Mouse (Mus musculus): ENCODE results near the gene Patj.
"Not testable (repeated sequence)": the region's sequence is repeated elsewhere in the genome, so short reads cannot be mapped to it uniquely, and the experiment has no call there.

Gene Patj

DNA sequence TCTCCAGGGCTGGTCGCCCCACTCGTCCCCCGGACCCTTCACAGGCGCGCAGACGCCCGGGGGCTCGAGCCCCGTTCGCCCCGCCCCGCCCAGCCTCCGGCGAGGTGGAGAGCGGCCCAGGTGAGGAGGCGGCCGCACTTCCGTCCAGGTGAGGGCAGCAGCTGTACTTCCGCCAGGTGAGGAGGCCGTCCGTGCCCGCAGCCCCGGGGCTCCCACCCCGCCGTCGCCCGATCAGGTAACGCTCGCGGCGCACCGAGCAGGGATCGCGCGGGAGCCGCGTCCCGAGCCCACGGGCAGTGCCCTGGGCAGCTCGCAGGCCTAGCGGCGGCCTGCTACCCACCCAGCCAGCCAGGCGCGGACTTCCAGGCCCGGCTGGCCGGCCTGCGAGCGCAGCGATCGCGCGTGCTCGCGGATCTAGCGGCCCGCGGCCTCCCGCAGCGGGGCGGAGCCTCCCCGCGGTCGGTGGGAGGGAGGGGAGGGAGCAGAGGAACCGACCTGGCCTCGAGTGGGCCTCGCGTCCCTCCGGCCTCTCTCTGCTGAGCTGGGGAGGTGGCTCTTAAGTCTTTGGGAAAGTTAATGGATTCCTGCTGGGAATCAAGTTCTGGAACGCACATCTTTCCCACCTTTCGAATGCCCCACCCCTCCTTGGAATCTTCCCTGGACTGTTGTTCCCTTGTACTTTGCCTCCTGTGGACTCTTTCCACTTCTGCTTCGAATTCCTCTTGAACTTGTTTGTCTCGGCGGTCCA, at the start of gene Patj:
Gene Patj (plus strand): TSS at position 96 of the 748 bp plus-strand sequence.
- peak; percentile 66 for DNase-seq (ENCODE audit: extremely low spot score)

DNA sequence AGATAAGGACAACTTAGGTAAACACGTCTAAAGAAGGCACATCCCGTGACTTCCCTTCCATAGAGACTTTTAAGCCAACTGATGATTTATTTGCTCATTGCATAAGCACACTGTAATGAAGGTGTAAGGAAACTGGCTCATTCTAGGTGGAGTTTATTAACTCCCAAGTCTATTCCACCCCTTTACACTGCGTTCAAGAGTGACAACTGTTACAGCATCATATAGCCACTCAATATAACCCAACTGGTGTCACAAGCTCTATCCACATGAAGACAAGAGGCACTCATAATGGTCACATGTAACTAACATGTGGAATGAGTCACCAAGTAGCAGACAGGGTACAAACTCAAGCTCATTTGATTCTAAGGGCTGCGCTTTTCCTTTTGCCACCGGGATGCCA, 47.0 kb upstream of the Patj start:
- no peak for DNase-seq (ENCODE audit: extremely low spot score)

DNA sequence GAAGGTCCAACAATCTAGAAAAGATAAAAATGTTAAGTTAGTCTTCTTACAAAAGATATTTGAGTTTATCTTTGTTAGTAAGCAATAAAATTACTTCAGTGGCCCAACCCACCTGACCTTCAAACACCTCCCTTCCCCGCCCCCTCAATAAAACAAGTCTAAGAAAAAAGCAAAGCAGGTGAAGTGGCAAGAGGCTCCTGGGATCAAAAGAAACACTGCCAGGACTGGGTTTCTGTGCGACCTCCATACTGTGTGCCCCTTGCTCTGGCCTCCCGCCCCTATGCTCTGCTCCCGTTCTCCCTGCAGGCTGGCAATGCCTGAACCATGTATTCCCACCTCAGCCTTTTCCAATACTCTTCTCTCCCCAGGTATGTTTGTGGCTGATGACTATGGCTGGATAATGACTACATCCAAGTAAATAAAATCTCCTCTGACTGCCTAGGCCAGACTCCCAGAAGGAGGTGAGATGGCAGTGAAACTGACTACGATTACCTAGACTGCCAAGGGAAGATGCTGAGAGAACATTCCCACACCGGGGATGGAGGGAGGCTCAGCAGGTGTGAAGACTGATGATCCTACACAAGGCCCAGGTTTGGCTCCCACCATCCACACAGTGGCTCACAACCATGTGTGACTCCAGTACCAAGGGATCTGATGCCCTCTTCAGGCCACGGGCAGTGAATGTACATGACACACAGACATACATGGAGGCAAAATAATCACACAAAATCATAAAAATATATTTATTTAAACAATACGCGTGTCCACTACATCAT, 37.4 kb upstream of the Patj start:
- no peak for DNase-seq (ENCODE audit: extremely low spot score)

DNA sequence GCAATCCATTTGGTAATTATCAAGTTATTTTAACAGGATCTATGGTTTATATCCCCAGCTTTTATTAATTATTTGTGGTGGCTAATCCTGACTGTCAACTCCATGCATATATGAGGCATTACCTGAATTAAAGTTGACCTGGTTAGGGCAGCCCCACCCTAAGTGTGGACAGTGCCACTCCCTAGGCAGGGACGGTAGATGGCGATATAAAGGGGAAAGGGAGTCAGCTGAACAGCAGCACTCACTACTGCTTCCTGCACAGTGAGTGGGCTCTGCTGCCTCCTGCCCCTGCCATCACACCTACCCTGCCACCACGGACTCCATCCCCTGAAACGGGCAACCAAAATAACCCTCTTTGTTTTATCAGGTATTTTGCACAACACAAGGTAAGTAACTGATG, 20.2 kb upstream of the Patj start:
- DNase-seq (ENCODE audit: extremely low spot score): no peak

DNA sequence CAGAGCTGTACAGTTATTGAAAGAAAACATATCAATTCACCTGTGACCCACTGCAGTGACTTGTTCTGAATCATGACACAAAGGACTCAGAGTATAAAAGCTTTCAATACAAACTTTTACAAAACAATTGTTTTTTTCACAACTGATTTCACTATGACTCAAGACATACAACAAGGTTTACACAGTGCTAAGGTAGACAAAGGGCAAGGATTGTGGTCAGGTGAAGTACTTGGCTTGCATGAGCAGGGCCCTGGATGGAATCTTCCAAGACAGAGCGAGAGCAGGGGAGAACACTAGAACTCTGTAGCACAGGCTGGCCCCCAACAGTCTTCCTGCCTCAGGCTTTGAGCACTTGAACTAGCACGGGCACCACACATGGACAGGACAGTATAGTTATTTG, 18.6 kb upstream of the Patj start:
- DNase-seq (ENCODE audit: extremely low spot score): no peak

DNA sequence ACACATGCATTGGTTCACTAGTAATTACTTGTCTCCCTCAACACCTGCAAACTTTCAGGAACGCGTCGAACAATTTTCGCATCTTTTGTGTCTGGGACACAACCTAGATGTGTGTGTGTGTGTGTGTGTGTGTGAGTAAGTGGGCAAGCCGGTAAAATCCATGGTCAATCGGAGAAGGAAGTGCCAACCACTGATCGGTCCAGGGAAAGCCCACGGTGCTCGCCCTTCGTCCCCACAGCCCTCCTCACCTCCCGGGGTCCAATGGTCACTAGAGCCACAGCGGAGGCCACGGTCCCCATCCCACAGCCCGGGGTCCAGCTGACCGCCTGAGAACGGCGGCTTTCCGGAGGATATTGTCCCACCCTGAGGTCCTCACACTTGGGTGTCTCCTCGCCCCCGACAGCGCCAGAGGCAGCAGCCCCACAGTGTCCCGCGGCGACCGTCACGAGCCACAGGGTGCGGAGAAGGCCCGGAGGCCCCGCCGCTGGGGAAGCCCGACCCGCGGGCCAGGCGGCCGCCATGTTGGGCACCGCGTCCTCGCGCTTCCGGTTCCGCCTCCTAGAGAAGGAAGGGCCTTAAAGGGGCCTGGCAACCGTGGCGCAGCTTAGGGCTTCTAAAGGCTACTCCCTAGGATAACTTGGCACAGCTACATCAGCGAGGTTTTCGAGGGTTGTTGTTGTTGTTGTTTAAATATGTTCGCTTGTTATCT, 12.7 kb upstream of the Patj start, which contains the start of gene Tm2d1:
Gene Tm2d1 (minus strand): TSS at position 591 of the 709 bp plus-strand sequence.
- peak; percentile 82 for DNase-seq (ENCODE audit: extremely low spot score)

DNA sequence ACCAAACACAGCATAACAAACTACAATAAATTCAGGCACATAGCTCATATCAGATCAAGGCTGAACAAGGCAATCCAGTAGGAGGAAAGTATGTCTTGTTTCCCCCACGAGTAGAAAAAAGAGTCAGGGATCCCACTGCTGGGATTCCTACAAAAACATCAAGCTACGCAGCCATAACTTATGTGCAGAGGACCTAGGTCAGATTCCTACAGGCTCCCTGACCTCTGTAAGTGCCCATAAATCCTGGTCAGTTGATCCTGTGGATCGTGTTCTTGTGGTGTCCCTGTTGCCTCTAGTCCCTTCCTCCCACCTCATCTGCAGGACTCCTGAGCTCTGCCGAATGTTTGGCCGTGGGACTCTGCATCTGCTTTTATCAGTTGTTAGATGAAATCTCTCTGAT, 10.5 kb upstream of the Patj start:
- DNase-seq (ENCODE audit: extremely low spot score): no peak

DNA sequence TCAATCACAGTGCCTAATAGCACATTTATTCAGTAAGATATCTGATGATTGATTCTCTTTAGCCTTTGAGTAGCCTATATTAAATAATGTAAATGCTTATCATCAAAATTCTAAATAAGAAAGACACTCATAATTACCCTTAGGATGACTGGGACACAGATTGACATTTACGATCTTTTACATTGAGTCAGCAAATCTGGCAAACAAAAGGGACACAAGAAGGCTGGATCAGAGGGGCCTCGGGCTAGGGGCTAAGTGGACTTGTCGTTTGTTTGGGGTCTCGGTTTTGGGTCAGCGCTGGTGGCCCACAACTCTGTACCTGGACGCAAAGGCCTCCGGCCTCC, 267 bp upstream of the Patj start:
- no peak for DNase-seq (ENCODE audit: extremely low spot score)

DNA sequence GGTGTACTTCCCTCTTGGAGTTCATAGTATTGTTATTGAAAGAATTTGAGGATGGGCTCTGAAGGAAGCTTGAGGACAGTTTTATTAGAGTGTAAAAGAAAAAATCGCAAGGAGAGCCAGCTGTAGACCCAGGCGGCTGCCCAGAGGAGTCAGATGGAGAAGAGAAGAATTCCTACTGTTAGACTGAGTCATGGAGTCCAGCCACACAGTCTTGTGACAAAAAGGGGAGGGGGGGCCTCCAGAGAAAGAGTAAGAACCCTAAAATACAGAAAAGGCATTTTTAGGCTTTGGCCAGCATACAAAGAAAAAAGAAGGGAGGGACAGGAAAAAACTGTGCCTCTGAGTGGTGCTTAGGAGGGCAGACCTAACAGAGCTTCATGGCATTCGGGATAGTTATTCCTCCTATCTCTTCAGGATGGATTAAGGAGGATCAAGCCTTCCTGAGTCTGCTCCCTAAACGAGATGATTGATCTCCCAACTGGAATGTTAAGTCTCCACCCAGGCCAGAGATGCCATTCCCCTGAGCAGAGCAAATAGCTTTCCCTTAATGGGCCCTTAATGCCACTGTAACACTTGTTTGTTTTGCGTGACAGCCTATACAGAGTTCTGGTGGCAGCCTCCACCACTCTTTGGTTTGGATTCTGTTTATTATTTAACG, 5.5 kb downstream of the Patj start:
- peak; percentile 15 for DNase-seq (ENCODE audit: extremely low spot score)

DNA sequence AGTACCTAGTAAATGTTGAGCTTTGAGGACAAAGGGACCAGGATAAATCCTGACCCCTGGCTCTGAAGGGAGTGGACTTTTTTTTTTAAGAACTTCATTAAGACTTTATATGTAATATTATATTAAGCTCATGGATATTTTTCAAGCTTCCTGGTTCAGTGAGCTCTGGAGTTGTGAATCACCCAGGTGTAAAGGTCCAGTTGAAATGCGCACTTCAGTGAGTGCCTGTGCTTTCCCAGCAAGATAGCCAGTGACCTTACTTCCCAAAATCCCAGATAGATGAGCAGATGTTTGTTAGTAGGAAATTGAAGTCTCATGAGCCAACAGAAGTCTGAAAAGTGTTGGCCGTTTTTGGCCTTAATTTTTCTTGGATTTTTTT, 6.0 kb downstream of the Patj start:
- no peak for DNase-seq (ENCODE audit: extremely low spot score)

DNA sequence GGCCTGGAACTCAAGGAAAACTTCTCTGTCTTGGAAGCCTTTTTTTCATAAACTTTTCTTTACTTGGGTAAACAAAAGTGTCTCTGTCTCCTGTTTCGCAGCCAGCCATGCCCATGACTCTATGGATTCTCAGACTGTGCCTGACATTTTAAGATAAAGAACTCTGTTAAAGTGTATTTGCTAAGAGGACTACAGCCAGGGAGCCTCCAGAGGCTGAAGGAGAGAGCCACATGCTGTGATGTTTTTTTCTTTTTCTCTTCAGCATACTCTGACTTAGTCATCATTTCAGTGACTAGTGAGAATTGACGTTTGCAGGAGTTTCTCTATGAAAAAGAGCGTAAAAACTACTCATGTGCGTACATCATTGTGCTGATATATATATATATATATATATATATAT, 7.9 kb downstream of the Patj start:
- DNase-seq (ENCODE audit: extremely low spot score): no peak

DNA sequence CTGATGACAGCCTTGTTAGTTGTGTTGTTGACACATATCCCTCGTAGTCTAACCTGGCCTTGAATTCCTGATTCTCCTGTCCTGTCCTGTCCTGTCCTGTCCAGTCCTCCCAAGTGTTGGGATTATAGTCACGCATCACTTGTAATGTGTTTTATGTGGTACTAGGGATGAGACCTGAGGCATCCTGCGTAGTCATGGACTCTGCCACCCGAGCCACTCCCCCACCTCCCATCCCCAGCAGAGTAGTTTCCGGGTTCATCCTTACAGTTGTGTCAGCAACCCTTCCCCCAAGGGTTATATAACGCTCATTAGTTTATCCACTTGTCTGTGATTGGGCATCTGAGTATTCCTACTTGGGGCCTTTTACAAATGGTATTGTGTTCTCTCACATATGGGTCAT, 8.8 kb downstream of the Patj start:
- no peak for DNase-seq (ENCODE audit: extremely low spot score)

DNA sequence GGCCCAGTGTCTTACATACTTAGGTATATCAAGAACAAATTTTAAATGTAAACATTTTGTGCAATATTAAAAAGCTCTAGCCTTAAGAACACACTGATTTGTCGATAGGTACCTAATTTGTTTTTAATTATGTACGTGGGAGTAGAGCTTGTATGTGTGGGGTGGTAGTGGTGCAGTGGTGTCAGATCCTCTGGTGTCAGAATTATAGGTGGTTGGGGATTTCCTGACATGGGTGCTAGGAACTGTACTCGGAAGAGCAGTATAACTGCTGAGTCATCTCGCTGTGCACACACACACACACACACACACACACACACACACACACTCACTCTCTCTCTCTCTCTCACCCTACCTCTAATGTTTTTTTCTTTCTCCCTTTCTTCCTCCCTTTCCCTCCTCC, 12.9 kb downstream of the Patj start:
- DNase-seq (ENCODE audit: extremely low spot score): no peak

DNA sequence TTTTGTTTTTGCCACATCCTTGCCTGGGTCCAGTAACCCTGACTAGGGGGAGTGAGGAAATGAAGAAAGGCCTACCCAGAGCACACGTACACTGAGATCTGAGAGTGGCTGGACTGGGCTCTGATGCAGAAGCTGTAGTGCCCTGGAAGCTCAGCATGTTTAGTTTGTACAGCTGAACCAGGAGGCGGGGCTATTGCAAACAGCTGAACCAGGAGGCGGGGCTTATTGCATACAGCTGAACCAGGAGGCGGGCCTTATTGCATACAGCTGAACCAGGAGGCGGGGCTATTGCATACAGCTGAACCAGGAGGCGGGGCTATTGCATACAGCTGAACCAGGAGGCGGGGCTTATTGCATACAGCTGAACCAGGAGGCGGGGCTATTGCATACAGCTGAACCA, 19.6 kb downstream of the Patj start:
- not testable (repeated sequence) for DNase-seq (ENCODE audit: extremely low spot score)

DNA sequence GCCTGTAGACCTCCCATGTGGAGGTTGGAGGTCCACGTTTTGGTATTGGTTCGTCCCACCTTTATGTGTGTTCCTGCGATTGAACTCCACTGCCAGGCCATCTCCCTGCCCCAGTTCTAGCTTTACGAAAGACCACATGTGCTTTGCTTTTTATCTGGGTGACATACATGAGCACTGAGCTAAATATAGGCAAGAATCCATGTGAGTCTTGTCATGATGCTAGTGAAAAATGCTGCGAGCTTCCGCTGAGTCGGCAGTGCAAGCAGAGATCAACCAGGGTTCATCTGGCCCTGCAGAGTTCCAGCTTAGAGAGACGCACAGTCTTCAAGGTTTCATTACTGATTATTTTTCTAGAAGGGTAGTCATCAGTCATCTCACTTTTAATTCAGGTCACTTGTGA, 32.8 kb downstream of the Patj start:
- DNase-seq (ENCODE audit: extremely low spot score): no peak

DNA sequence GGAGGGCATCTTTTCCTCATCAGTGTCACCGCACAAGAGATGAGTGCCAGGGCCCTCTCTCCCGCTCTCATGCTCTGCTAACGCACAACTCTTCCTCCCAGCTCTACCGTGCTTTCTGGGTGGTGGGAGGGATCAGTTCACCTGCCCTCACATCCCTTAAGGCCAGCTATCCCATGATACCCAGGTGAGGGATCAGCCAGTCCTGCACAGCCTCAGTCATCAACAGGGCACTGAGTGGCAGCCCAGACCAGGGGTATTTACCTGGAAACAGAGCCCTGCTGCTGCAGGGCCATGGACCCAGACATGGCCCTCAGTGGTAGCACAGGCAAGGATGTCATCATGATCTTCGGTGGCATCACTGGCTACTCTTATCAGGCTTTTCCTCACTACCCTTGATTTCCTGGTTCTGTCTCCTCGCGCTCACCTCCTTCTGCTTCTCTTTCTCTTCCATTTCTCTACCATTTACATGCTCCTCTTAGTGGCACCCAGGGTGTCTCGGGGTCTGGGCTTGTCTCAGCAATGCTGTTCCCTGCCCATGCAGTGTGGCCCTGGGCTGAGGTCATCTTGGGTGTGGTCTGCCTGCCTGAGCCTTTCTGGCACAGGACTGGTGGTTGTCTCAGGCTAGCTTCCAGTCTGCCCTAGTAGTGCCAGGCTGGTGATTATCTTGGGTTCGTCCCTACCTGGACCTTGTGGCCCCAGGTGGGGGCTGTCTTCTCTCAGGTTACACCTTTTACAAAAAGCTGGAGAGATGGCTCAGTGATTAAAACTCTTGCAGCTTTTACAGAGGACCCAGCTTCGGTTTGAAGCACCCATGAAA, 40.3 kb downstream of the Patj start:
- DNase-seq (ENCODE audit: extremely low spot score): no peak

DNA sequence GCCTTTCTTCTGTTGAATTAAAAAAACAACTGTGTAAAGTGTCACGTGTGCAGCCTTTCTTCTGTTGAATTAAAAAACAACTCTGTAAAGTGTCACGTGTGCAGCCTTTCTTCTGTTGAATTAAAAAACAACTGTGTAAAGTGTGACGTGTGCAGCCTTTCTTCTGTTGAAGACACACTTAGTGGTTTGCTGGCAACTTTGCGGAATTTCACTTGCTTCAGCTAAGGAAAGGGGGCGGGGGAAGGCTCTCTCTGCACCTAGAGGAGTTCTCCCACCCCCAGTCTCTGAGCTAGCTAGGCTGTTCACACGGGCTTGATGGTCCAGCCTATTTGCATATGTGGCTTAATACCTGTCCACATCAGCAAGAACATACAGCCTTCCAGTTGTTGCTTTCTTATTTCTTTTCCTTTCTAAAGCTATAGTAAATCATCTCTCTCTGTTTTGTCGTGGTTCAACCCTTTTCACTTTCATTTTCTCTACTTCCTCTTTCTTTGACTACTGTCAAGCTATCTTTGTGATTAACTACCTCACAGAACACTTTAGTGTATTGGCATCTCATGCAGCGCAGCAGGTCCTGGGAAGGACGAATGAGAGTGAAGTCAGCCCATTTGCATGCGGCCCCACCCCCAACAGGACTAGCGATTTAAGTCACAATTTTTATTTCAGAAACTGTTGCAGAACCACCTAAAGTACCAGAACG, 41.2 kb downstream of the Patj start:
- no peak for DNase-seq (ENCODE audit: extremely low spot score)

DNA sequence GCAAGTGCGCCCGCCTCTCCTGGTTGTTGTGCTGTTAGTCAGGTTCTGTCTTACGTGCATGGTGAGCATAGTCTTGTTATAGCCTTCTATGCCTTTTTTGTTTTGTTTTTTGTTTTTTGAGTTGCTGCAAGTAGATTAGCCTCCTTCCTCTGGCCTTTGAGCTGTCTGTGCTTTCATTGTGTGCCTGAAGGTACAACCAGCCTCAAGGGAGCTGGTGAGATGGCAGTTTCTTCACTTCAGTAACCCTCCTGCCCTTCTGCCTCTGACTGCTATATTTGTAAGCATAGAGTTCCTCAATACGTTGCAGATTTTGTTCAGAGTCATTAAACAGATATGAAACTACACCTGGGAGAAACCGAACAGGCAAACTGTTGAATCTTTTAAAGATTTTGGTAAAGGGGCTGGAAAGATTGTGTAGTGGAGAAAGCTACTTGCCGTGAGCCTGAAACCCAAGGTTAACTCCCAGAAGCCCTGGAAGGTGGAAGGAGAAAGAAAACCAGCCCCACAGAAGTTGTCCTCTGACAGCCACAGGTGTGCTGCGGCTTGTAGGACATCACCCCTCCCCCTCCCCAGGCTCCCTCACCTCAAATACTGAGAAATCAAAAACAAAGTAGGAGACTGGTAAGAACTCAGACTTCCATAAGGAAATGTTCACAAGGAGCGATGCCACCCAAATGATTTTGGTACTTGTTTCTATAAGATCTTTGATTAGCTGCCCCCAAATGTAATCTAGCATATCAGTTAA, 43.8 kb downstream of the Patj start:
- no peak for DNase-seq (ENCODE audit: extremely low spot score)

DNA sequence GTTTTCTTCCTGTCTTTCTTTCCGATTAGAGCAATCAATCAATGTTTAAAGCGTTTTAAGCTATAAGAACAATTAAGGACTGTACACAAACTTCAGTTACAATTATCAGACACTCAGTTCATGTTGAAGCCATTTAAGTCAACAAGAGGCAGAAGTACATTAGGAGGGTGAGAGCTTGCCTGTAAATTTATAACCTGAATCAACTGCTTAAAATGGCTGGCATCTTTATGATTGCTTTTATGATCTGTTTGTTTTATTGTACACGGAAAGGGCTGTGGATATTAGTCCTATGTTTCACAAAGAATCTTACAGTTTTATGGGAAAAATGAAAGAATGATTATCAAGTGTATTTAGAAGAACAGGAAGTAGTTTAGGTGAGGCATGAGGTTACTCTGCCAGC, 45.7 kb downstream of the Patj start:
- no peak for DNase-seq (ENCODE audit: extremely low spot score)
